Mouse (Mus musculus) heart, postnatal 0 days (tissue): ENCODE measurements at regions not wholly inside any gene's neighbourhood (a gene's known extent, or its start where the extent isn't known, plus 50 kb on each side); places are given as distances from the start of the nearest gene placed in this dataset.

Experiments
- ATAC-seq: fragments of 200-750 bp; cut with Nextera tagmentation; 2 replicates; pipeline ENCODE4 v1.8.0; 2017; ENCODE audit warnings: low read depth, moderate number of reproducible peaks, moderate library complexity; ENCODE audit not compliant: insufficient read depth
- DNase-seq: peaks from one replicate; pipeline ENCODE4 v3.0.0-alpha.2; 2016; ENCODE audit warnings: low spot score
- H3K27ac ChIP-seq: fragments of 300-500 bp; sonication (generic); 2 replicates; pipeline ENCODE4 v1.5.1; 2014; ENCODE audit warnings: low read depth, mild to moderate bottlenecking
- H3K27me3 ChIP-seq: fragments of 300-500 bp; sonication (generic); 2 replicates; pipeline ENCODE4 v1.6.1; 2014; ENCODE audit warnings: low read length, mixed read lengths; ENCODE audit not compliant: control insufficient read depth, insufficient read depth
- H3K36me3 ChIP-seq: fragments of 300-500 bp; sonication (generic); replicated peaks from 2 replicates; pipeline ENCODE4 v1.6.1; 2014; ENCODE audit warnings: low read length, mixed read lengths; ENCODE audit not compliant: control insufficient read depth, insufficient read depth
- H3K4me1 ChIP-seq: fragments of 300-500 bp; sonication (generic); 2 replicates; pipeline ENCODE4 v1.6.1; 2014; ENCODE audit warnings: antibody characterized with exemption; ENCODE audit not compliant: control insufficient read depth, insufficient read depth
- H3K4me2 ChIP-seq: fragments of 300-500 bp; sonication (generic); 2 replicates; pipeline ENCODE4 v1.6.1; 2014; ENCODE audit warnings: low read depth, mild to moderate bottlenecking, low read length, moderate library complexity
- H3K4me3 ChIP-seq: fragments of 300-500 bp; sonication (generic); 2 replicates; pipeline ENCODE4 v1.5.1; 2014; ENCODE audit warnings: low read depth, low read length
- H3K9ac ChIP-seq: fragments of 300-500 bp; sonication (generic); replicated peaks from 2 replicates; pipeline ENCODE4 v1.6.1; 2014; ENCODE audit warnings: low read depth, low read length, mixed read lengths
- H3K9me3 ChIP-seq: fragments of 300-500 bp; sonication (generic); replicated peaks from 2 replicates; pipeline ENCODE4 v1.6.1; 2016; ENCODE audit warnings: low read length; ENCODE audit not compliant: control insufficient read depth
- CTCF ChIP-seq: IDR thresholded peaks from 2 replicates; pipeline ENCODE4 v1.5.1; 2016; ENCODE audit warnings: antibody characterized with exemption, control low read depth, low read depth
- EP300 ChIP-seq: IDR thresholded peaks from 2 replicates; pipeline ENCODE4 v1.6.1; 2016; ENCODE audit warnings: antibody characterized with exemption, low read depth

DNA sequence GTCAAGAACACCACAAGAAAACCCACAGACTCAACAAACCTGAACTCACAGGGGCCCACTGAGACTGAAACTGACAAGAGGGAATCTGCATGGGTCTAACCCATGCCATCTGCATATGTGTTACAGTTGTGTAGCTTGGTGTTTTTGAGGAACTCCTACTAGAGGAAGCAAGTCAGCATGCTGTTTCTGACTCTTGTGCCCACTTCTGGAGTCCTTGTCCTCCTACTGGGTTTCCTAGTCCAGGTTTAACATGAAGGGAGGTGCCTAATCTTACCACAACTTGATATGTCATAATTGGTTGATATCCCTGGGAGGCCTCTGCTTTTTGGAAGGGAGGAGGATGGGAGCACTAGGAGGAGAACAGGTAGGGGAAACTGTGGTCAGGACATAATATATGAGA is 50.2 kb upstream of the Sp4 start:
- ATAC-seq (no peak), DNase-seq (no peak)
- no peak overlapping the region for H3K27ac ChIP-seq
- H3K4me2 ChIP-seq, result no peak overlapping the region
- H3K27me3 ChIP-seq, result no peaks in the 10 kb centered on the region
- no peaks in the 10 kb centered on the region for H3K9me3 ChIP-seq
- no peaks in the 10 kb centered on the region for H3K36me3 ChIP-seq
- TF ChIP-seq EP300 (no peak), CTCF (no peak)
- no peak overlapping the region for H3K9ac ChIP-seq
- no peak overlapping the region for H3K4me3 ChIP-seq
- no peaks in the 10 kb centered on the region for H3K4me1 ChIP-seq
